In the genomic region with DNA sequence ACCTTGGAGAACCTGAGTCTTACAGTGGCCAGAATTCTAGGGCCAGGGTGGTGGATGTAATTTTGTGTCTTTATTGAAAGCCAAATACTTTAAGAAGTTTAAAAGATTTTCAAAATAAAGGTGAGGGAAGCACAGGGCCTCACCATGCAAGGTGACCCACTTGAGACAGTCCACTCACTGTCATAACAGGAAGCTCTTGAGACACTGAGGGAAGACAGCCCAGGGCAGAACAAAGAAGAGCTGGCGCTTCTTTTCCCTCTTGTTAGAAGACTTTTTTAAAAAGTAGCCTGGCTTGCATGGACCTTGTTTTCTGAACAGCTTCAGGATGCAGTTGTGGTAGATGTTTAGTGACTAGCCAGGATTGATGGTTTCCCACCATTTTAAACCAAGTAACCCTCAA, we compare ENCODE assay signal across 8 mouse cellular contexts. TPM values are rescaled to one million over a fixed set of nuclear protein-coding genes. Genes with fewer than 3 reads are reported as not detected.
DNase-seq lines count a peak whose midpoint lies in the region; ATAC-seq and TF ChIP-seq lines count a peak whose summit lies in the region.

No protein-coding gene starts in this region.

- ATAC-seq in hindbrain, embryonic 11.5 days (ENCODE audit: low FRiP score), result no peak
- ATAC-seq in midbrain, embryonic 12.5 days (ENCODE audit: low FRiP score, low read depth), result no peak

- peak overlapping the region; percentile 24; the same call in 1 of the 2 replicates for H3K27ac ChIP-seq in kidney, adult 2 months (ENCODE audit: insufficient read depth, low read depth, low read length)
- peak overlapping the region; percentile 94 for H3K27ac ChIP-seq in hindbrain, embryonic 11.5 days (ENCODE audit: low read depth, low read length)
- H3K27ac ChIP-seq in midbrain, embryonic 12.5 days (replicated peaks), result peak overlapping the region; percentile 99

- H3K4me3 ChIP-seq in kidney, adult 2 months (ENCODE audit: insufficient read depth, low read depth, low read length), result no peak overlapping the region
- H3K4me3 ChIP-seq in hindbrain, embryonic 11.5 days (ENCODE audit: low read depth, low read length), result no peak overlapping the region
- peak overlapping the region; percentile 78; the same call in 1 of the 2 replicates for H3K4me3 ChIP-seq in midbrain, embryonic 12.5 days

- H3K36me3 ChIP-seq in kidney, adult 2 months (ENCODE audit: control insufficient read depth, insufficient read depth, low read length), result peaks cover 11% of the 10 kb centered on the region
- H3K36me3 ChIP-seq in hindbrain, embryonic 11.5 days (ENCODE audit: control insufficient read depth, insufficient read depth, low read length), result 0 out of 2 replicates have a peak, but pooled peaks cover 4% of the 10 kb centered on the region
- H3K36me3 ChIP-seq in midbrain, embryonic 12.5 days, result peaks cover 23% of the 10 kb centered on the region

- TF ChIP-seq CTCF in kidney, adult 2 months (conservative IDR thresholded peaks at IDR 0.05; ENCODE audit: insufficient read depth, insufficient read length, low read depth, low read length), result no peak

- no peaks in the 10 kb centered on the region for H3K27me3 ChIP-seq in kidney, adult 2 months (replicated peaks; ENCODE audit: control insufficient read depth, insufficient read depth, low read length)
- H3K27me3 ChIP-seq in hindbrain, embryonic 11.5 days (ENCODE audit: control insufficient read depth, insufficient read depth, low read length), result no peaks in the 10 kb centered on the region
- H3K27me3 ChIP-seq in midbrain, embryonic 12.5 days, result no peaks in the 10 kb centered on the region

- peak overlapping the region; percentile 55; the same call in 1 of the 2 replicates for H3K4me2 ChIP-seq in hindbrain, embryonic 11.5 days (replicated peaks; ENCODE audit: low read depth, low read length)
- peak overlapping the region; percentile 71 for H3K4me2 ChIP-seq in midbrain, embryonic 12.5 days (replicated peaks)

- peaks cover 28% of the 10 kb centered on the region; the same call in 1 of the 2 replicates for H3K4me1 ChIP-seq in kidney, adult 2 months (ENCODE audit: control insufficient read depth, insufficient read depth, low read length)
- H3K4me1 ChIP-seq in hindbrain, embryonic 11.5 days (replicated peaks; ENCODE audit: control insufficient read depth, insufficient read depth, low read length), result peaks cover 4% of the 10 kb centered on the region
- H3K4me1 ChIP-seq in midbrain, embryonic 12.5 days, result peaks cover 26% of the 10 kb centered on the region

- no peaks in the 10 kb centered on the region for H3K9me3 ChIP-seq in hindbrain, embryonic 11.5 days (ENCODE audit: control insufficient read depth, low read length)
- H3K9me3 ChIP-seq in midbrain, embryonic 12.5 days, result no peaks in the 10 kb centered on the region

- no peak for TF ChIP-seq POLR2A in kidney, adult 2 months (IDR thresholded peaks at IDR 0.05; ENCODE audit: low read depth, low read length)

- no peak overlapping the region; the same call in 1 of the 2 replicates for H3K9ac ChIP-seq in hindbrain, embryonic 11.5 days (ENCODE audit: low read depth, low read length)
- peak overlapping the region; percentile 68; the same call in 1 of the 2 replicates for H3K9ac ChIP-seq in midbrain, embryonic 12.5 days (replicated peaks)

- DNase-seq in kidney, adult 2 months, result no peak
- DNase-seq in kidney, postnatal 10 days, result no peak
- DNase-seq in brain, adult 2 months (ENCODE audit: low read depth, low spot score), result peak; percentile 25
- DNase-seq in hindbrain, embryonic 11.5 days (ENCODE audit: low spot score), result no peak
- no peak for DNase-seq in natural killer cell, adult 2 months (ENCODE audit: low spot score in 2 of 2)
- DNase-seq in spleen, postnatal 14 days (ENCODE audit: low spot score in 2 of 2), result no peak
- no peak for DNase-seq in ovary, adult 18-20 months (ENCODE audit: low spot score)

- WGBS in kidney, adult 2 months, result 52% methylated on average over 1 of the region's 1 CpGs
- 89% methylated on average over 1 of the region's 1 CpGs for WGBS in hindbrain, embryonic 11.5 days
- WGBS in midbrain, embryonic 12.5 days, result 85% methylated on average over 1 of the region's 1 CpGs

RNA-seq across cellular contexts. Expression of gene Ppp1r10, which starts 4.2 kb away (rescaled TPM):
- polyA plus RNA-seq in kidney, adult 2 months (2012; rRNA removed), result 24.3 and 26.6 TPM in 2 replicates
- polyA plus RNA-seq in hindbrain, embryonic 11.5 days (2014; fragmentation: Nextera tagmentation; extraction: Ambion mirVana), result 42.6 and 49.8 TPM in 2 replicates
- 68.6 and 70.4 TPM in 2 replicates for polyA plus RNA-seq in midbrain, embryonic 12.5 days (2016; fragmentation: Nextera tagmentation; extraction: Ambion mirVana)

RNA-seq across cellular contexts. Expression of gene Mrps18b, which starts 4.2 kb away (rescaled TPM):
- polyA plus RNA-seq in kidney, adult 2 months (2012; rRNA removed), result 91.4 and 94.1 TPM in 2 replicates
- 67.4 and 68.4 TPM in 2 replicates for polyA plus RNA-seq in hindbrain, embryonic 11.5 days (2014; fragmentation: Nextera tagmentation; extraction: Ambion mirVana)
- polyA plus RNA-seq in midbrain, embryonic 12.5 days (2016; fragmentation: Nextera tagmentation; extraction: Ambion mirVana), result 45.5 and 53.6 TPM in 2 replicates

RNA-seq across cellular contexts. Expression of gene Atat1, which starts 10.5 kb away (rescaled TPM):
- polyA plus RNA-seq in kidney, adult 2 months (2012; rRNA removed), result 42.9 and 54.6 TPM in 2 replicates
- 200 and 243 TPM in 2 replicates for polyA plus RNA-seq in hindbrain, embryonic 11.5 days (2014; fragmentation: Nextera tagmentation; extraction: Ambion mirVana)
- 279 and 282 TPM in 2 replicates for polyA plus RNA-seq in midbrain, embryonic 12.5 days (2016; fragmentation: Nextera tagmentation; extraction: Ambion mirVana)

RNA-seq across cellular contexts. Expression of gene 2310061I04Rik, which starts 23.2 kb away (rescaled TPM):
- polyA plus RNA-seq in kidney, adult 2 months (2012; rRNA removed), result 118 and 132 TPM in 2 replicates
- polyA plus RNA-seq in hindbrain, embryonic 11.5 days (2014; fragmentation: Nextera tagmentation; extraction: Ambion mirVana), result 23.6 and 25.2 TPM in 2 replicates
- 24.9 and 29.2 TPM in 2 replicates for polyA plus RNA-seq in midbrain, embryonic 12.5 days (2016; fragmentation: Nextera tagmentation; extraction: Ambion mirVana)

RNA-seq across cellular contexts. Expression of gene Dhx16, which starts 40.8 kb away (rescaled TPM):
- 50.1 and 65.0 TPM in 2 replicates for polyA plus RNA-seq in kidney, adult 2 months (2012; rRNA removed)
- polyA plus RNA-seq in hindbrain, embryonic 11.5 days (2014; fragmentation: Nextera tagmentation; extraction: Ambion mirVana), result 33.5 and 39.8 TPM in 2 replicates
- 47.8 and 48.2 TPM in 2 replicates for polyA plus RNA-seq in midbrain, embryonic 12.5 days (2016; fragmentation: Nextera tagmentation; extraction: Ambion mirVana)

Comparison
In these comparisons a context has a peak if more than half of its experiments do, and no peak if none do; other contexts are left out.
1. H3K27ac ChIP-seq: peak in every context shown above with its lines; median percentile 99 in midbrain, embryonic 12.5 days; 94 in hindbrain, embryonic 11.5 days; 24 in kidney, adult 2 months.